Mouse (Mus musculus): ENCODE measurements around the gene Bysl. TPM values are rescaled to one million over a fixed set of nuclear protein-coding genes. Genes with fewer than 3 reads are reported as not detected.
A peak's percentile ranks its signal among the peaks of the same experiment; 100 is the strongest.
"Not testable (repeated sequence)": the region's sequence is repeated elsewhere in the genome, so short reads cannot be mapped to it uniquely, and the experiment has no call there.

The Bysl gene
- polyA plus RNA-seq, 1 experiment from 2014 or later: 39.7 TPM

DNA sequence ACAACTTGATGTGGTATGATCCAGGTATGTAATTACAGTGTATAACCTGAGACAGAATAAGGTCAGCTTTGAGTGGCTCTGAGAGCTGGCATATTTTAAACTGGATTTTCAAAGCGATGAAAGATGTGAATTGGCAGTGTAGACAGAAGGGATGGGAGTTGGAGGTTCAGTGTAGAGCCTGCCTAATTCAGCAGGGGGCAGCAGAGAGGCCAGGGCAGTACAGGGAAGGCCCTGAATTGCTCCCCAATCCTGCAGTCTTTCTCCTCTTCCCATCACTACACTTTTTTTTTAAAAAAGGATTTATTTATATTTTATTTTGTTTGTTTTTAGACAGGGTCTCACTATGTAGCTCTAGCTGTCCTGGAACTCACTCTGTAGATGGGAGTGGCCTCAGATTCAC, 2.7 kb upstream of the Bysl start:
- no peak overlapping the region for H3K4me2 ChIP-seq
- no peaks in the 10 kb centered on the region for H3K9me3 ChIP-seq
- no peak for ATAC-seq (replicated peaks)
- peaks cover 29% of the 10 kb centered on the region for H3K4me1 ChIP-seq
- peaks cover 17% of the 10 kb centered on the region; the same call in 1 of the 2 replicates for H3K36me3 ChIP-seq (replicated peaks)
- H3K27me3 ChIP-seq (replicated peaks): no peaks in the 10 kb centered on the region
- H3K9ac ChIP-seq: no peak overlapping the region
- WGBS: 81% methylated on average over 1 of the region's 1 CpGs
- H3K27ac ChIP-seq: no peak overlapping the region
- H3K4me3 ChIP-seq: no peak overlapping the region

DNA sequence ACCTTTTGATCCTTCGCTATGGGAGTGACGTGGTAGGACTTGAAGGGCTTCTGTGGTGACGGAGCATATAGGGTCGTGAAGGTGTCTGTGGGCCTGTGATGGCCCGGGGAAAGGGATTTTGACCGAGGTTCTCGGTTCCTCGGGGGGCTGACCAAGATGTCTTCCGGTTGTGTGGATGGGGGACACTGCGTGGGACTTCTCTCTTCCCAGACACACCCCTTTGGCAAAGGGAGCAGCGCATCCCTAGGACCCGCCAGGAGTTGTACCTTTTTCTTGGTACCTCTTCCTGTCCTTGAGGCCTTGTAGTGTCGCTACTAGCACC, 330 bp upstream of the Bysl start:
- WGBS: under 1% methylated on average over 13 of the region's 13 CpGs
- Histone ChIP-seq H3K4me3 (peak overlapping the region; percentile 71), H3K4me1 (peaks cover 32% of the 10 kb centered on the region), H3K27ac (peak overlapping the region; percentile 67), H3K36me3 (replicated peaks) (peaks cover 15% of the 10 kb centered on the region; the same call in 1 of the 2 replicates), H3K27me3 (replicated peaks) (no peaks in the 10 kb centered on the region), H3K9me3 (no peaks in the 10 kb centered on the region), H3K4me2 (peak overlapping the region; percentile 84), H3K9ac (peak overlapping the region; percentile 78)
- no peak for ATAC-seq (replicated peaks)

DNA sequence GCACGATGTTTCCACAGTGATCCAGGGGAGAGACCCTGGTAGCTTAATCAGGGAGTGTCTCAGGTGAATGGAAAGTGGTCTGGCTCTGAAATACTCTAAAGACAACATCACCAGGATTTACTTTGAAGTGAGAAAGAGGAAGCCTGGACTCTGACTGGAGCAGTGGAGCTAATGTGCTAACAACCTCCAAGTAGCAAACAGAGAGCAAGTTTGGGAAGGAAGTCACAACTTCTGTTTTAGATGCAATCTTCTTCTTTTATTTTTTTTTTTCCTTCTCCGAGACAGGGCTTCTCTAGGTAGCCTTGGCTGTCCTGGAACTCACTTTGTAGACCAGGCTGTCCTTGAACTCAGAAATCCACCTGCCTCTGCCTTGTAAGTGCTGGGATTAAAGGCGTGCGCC, 2.1 kb downstream of the Bysl start:
- WGBS: 89% methylated on average over 4 of the region's 4 CpGs
- peaks cover 32% of the 10 kb centered on the region for H3K4me1 ChIP-seq
- H3K9me3 ChIP-seq: no peaks in the 10 kb centered on the region
- H3K4me2 ChIP-seq: no peak overlapping the region; the same call in 1 of the 2 replicates
- H3K36me3 ChIP-seq (replicated peaks): peaks cover 24% of the 10 kb centered on the region
- H3K9ac ChIP-seq: no peak overlapping the region
- no peak overlapping the region for H3K4me3 ChIP-seq
- no peaks in the 10 kb centered on the region for H3K27me3 ChIP-seq (replicated peaks)
- no peak for ATAC-seq (replicated peaks)
- no peak overlapping the region for H3K27ac ChIP-seq

- peaks cover 19% of the 10 kb centered on the region for H3K4me1 ChIP-seq
- ATAC-seq (replicated peaks): no peak
- H3K9me3 ChIP-seq: no peaks in the 10 kb centered on the region
- H3K27me3 ChIP-seq (replicated peaks): no peaks in the 10 kb centered on the region
- H3K4me3 ChIP-seq: no peak overlapping the region
- H3K4me2 ChIP-seq: no peak overlapping the region
- H3K27ac ChIP-seq: no peak overlapping the region
- no peak overlapping the region for H3K9ac ChIP-seq
- 76% methylated on average over 5 of the region's 5 CpGs for WGBS
- peaks cover 44% of the 10 kb centered on the region for H3K36me3 ChIP-seq (replicated peaks)
These were observed 5.1 kb downstream of the Bysl start for GRCm38 (mm10) chr17:47606220-47606619.

DNA sequence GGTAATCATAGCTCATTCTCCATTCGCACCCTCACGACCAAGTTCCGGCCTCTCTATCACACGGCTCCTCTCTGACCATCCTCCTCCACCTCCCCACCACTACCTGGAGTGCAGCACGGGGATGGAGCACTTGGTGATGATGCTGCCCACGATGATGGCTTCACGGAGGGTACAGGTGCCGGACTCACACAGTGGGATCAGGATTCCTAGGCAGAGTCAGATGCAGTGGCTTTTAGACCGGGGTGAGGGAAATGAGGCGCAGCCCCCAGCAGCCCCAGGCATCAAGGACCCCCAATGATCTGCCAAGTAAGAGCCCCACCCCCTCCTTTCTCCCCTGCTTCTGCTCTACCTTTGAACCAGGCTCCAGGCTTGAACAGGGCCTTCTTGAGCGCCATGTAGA, 9.0 kb downstream of the Bysl start:
- H3K27ac ChIP-seq: no peak overlapping the region
- no peaks in the 10 kb centered on the region for H3K9me3 ChIP-seq
- no peak overlapping the region for H3K9ac ChIP-seq
- 95% methylated on average over 11 of the region's 11 CpGs for WGBS
- ATAC-seq (replicated peaks): no peak
- no peak overlapping the region for H3K4me2 ChIP-seq
- peaks cover 41% of the 10 kb centered on the region for H3K36me3 ChIP-seq (replicated peaks)
- H3K27me3 ChIP-seq (replicated peaks): no peaks in the 10 kb centered on the region
- peaks cover 7% of the 10 kb centered on the region for H3K4me1 ChIP-seq
- H3K4me3 ChIP-seq: no peak overlapping the region

DNA sequence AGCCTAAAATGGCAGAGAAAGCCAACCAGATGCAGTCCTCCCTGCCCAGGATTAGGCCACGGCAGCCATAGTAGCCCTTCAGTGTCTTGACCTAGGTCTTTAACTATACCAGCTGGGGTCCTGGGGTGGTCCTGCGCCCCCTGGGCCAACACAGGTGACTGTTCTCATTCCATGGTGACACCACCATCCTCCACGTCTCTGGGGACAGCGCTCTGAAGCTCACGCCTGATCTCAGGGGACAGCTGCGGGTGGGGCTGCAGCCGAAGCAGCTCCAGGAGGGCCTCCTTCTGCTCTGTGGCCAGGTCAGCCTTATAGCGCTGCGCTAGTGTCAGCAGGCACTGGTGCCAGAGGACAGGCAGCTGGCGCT, 9.9 kb downstream of the Bysl start:
- Histone ChIP-seq H3K27me3 (replicated peaks) (no peaks in the 10 kb centered on the region), H3K4me2 (no peak overlapping the region), H3K27ac (no peak overlapping the region), H3K4me3 (no peak overlapping the region), H3K9me3 (no peaks in the 10 kb centered on the region), H3K36me3 (replicated peaks) (peaks cover 40% of the 10 kb centered on the region), H3K9ac (no peak overlapping the region), H3K4me1 (peaks cover 16% of the 10 kb centered on the region)
- 96% methylated on average over 10 of the region's 10 CpGs for WGBS
- ATAC-seq (replicated peaks): no peak

DNA sequence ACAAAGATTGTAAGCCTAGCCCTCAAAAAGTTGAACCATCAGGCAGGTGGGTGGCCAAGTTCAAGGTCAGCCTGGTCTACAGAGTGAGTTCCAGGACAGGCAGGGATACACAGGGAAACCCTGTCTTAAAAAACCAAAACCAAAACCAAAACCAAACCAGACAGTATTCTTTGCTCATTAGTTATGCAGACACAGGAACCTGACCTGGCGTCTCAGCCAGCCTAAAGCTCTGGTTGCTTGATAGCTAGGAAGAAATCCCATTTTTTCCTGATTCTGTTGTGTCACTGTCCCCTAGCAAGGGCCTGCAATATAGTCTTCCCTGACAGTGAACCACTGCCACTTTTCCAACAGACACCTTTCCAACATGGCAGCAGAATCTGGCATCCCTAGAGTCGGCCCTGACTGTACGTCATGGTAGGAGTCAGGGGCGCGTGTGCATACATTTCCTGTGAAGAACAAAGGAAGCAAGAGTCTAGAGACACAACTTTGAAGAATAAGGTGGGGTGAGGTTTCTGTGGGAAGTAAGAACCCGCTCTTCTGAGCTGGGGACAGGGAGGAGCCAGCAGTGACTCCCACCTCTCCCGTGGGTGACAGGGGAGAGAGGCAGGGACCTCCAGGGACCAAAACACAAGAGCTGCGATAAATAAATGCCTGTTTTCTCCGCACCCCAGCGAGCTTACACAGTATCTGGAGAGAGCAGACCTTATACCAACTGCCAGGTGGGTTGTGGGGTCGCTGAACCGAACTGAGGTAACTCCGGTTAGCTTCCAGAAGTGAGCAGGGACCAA, 10.5 kb downstream of the Bysl start:
- H3K9me3 ChIP-seq: no peaks in the 10 kb centered on the region
- H3K27me3 ChIP-seq (replicated peaks): no peaks in the 10 kb centered on the region
- H3K9ac ChIP-seq: no peak overlapping the region
- H3K4me3 ChIP-seq: no peak overlapping the region
- H3K36me3 ChIP-seq (replicated peaks): peaks cover 38% of the 10 kb centered on the region
- peaks cover 19% of the 10 kb centered on the region for H3K4me1 ChIP-seq
- no peak overlapping the region for H3K27ac ChIP-seq
- no peak overlapping the region for H3K4me2 ChIP-seq
- 88% methylated on average over 13 of the region's 13 CpGs for WGBS
- ATAC-seq (replicated peaks): no peak

DNA sequence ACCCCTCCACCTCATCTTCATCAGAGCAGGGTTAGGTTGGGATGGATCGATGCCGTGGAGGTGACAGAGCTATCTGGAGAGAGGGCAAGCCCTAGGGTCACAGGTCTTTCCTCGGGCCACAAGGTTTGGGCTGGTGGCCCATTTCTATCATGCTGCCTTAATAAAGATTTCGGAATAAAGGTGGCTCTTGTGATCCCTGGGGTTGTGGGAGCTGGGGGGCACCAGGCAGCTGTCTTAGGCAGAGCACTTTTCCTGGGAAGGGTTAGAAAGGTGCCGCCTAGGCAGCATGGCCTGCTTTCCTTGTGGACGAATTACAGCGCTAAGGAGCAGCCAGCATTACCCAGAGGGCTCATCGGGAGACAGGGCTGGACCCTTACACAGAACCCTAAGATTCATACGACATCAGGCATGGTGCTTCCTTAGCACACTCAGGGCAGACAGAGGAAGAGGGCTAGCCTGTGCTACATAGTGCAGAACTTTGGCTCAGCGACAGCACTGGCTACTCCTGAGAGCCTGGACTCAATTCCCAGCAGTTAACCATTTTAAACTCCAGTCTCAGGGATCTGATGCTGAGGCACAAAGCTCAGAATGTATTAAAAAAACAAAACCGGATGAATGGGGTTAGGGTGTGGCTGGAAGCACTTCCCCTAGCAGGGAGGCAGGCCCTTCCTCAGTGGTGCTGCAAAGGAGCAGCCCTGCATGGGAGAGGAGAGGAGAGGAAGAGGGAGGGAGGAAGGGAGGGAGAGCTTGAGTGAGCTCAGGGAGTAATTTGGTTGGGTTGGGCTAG, 11.6 kb downstream of the Bysl start:
- peaks cover 32% of the 10 kb centered on the region for H3K36me3 ChIP-seq (replicated peaks)
- H3K9ac ChIP-seq: no peak overlapping the region
- H3K9me3 ChIP-seq: no peaks in the 10 kb centered on the region
- no peaks in the 10 kb centered on the region for H3K27me3 ChIP-seq (replicated peaks)
- H3K4me2 ChIP-seq: no peak overlapping the region
- no peak overlapping the region for H3K27ac ChIP-seq
- H3K4me1 ChIP-seq: peaks cover 30% of the 10 kb centered on the region
- no peak overlapping the region for H3K4me3 ChIP-seq
- WGBS: 82% methylated on average over 11 of the region's 11 CpGs
- no peak for ATAC-seq (replicated peaks)

DNA sequence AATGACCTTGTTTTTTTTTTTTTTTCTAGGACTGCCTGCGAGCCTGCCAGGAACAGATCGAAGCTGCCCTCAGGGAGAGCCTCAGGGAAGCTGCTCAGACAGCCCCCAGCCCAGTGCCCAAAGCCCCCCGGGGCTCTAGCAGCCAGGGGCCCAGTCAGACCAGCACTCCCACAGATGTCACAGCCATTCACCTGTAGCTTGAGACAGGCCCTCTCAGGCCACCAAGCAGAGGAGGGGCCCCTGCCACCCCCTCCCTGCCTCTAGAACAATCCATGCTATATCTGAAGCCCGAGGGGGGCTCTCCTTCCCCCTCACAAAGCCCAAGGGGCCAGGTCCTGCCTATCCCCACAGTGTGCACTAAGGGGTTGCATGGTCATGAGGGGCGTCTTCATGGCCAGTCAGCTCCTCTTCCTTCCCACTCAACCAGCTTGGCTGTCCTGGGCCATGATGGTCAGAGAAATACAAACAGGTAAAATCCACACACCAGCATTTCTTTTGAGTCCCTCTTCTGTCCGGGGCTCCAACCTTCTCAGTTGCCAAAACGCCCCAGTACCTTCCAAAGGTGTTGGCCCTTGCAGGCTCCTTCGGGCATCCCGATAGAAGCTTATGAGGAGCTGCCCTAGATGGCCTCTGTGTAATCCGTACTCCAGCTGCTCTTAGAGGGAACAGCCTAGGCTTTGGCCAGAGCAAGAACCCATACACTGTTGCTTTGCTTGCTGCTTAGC, 12.6 kb downstream of the Bysl start:
- WGBS: 82% methylated on average over 10 of the region's 10 CpGs
- Histone ChIP-seq H3K36me3 (replicated peaks) (peaks cover 27% of the 10 kb centered on the region), H3K4me1 (peaks cover 40% of the 10 kb centered on the region)
- not testable (repeated sequence) for H3K9me3 ChIP-seq; ATAC-seq (replicated peaks); H3K4me3 ChIP-seq; H3K27ac ChIP-seq; H3K9ac ChIP-seq; H3K4me2 ChIP-seq; H3K27me3 ChIP-seq (replicated peaks)

GRCm38 (mm10) chr17:47597838-47598579, 13.3 kb downstream of the Bysl start:
- H3K4me3 ChIP-seq: no peak overlapping the region
- H3K36me3 ChIP-seq (replicated peaks): peaks cover 23% of the 10 kb centered on the region
- WGBS: 23% methylated on average over 10 of the region's 10 CpGs
- H3K4me2 ChIP-seq: no peak overlapping the region
- no peaks in the 10 kb centered on the region for H3K27me3 ChIP-seq (replicated peaks)
- H3K9me3 ChIP-seq: no peaks in the 10 kb centered on the region
- H3K27ac ChIP-seq: no peak overlapping the region
- no peak for ATAC-seq (replicated peaks)
- no peak overlapping the region for H3K9ac ChIP-seq
- peaks cover 41% of the 10 kb centered on the region for H3K4me1 ChIP-seq

GRCm38 (mm10) chr17:47597261-47597660, 14.0 kb downstream of the Bysl start:
- H3K36me3 ChIP-seq (replicated peaks): peaks cover 17% of the 10 kb centered on the region
- H3K27ac ChIP-seq: 0 out of 2 replicates have a peak overlapping the region, but pooled peaks have one; percentile 76
- H3K27me3 ChIP-seq (replicated peaks): no peaks in the 10 kb centered on the region
- peak overlapping the region; percentile 98; the same call in 1 of the 2 replicates for H3K4me2 ChIP-seq
- WGBS: 51% methylated on average over 13 of the region's 13 CpGs
- no peak overlapping the region for H3K9ac ChIP-seq
- no peak overlapping the region for H3K4me3 ChIP-seq
- H3K9me3 ChIP-seq: no peaks in the 10 kb centered on the region
- H3K4me1 ChIP-seq: peaks cover 43% of the 10 kb centered on the region
- no peak for ATAC-seq (replicated peaks)

DNA sequence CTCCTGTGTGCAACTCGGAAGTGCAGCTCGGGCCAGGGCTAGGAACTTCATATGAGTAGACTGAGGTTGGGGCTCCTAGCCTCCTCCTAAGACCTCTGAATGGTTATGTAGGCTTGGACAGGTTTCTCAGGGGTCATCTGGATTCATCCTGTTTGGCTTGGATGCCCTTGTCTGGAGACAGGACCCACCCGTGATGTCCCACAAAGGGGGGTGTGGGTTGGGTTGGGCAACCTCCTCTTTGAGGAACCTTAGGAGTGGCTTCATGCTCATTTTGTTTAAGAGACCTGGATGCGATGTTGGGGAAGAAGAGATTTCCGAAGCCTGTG, 14.5 kb downstream of the Bysl start:
- no peak for ATAC-seq (replicated peaks)
- Histone ChIP-seq H3K9me3 (no peaks in the 10 kb centered on the region), H3K36me3 (replicated peaks) (peaks cover 13% of the 10 kb centered on the region), H3K4me3 (no peak overlapping the region), H3K27me3 (replicated peaks) (no peaks in the 10 kb centered on the region), H3K4me2 (peak overlapping the region; percentile 98), H3K9ac (no peak overlapping the region), H3K4me1 (peaks cover 43% of the 10 kb centered on the region), H3K27ac (peak overlapping the region; percentile 76; the same call in 1 of the 2 replicates)
- 38% methylated on average over 5 of the region's 5 CpGs for WGBS
